Mouse (Mus musculus): ENCODE results near the gene March6. TPM values are rescaled to one million over a fixed set of nuclear protein-coding genes. Genes with fewer than 3 reads are reported as not detected.
A peak's percentile ranks its signal among the peaks of the same experiment; 100 is the strongest.

Gene March6
- polyA plus RNA-seq, 1 experiment from 2014 or later = 15.4 TPM

- Histone ChIP-seq H3K4me1 (replicated peaks; ENCODE audit: control insufficient read depth, insufficient read depth, low read length) (no peaks in the 10 kb centered on the region), H3K27me3 (replicated peaks; ENCODE audit: control insufficient read depth, insufficient read depth, low read length) (no peaks in the 10 kb centered on the region), H3K4me2 (replicated peaks; ENCODE audit: low read depth) (peak overlapping the region; percentile 81), H3K4me3 (ENCODE audit: low read depth, low read length) (peak overlapping the region; percentile 91), H3K9me3 (ENCODE audit: control insufficient read depth) (no peaks in the 10 kb centered on the region), H3K9ac (ENCODE audit: low read depth, low read length) (peak overlapping the region; percentile 98; the same call in 1 of the 2 replicates), H3K27ac (ENCODE audit: low read depth, low read length) (no peak overlapping the region), H3K36me3 (ENCODE audit: control insufficient read depth, insufficient read depth) (no peaks in the 10 kb centered on the region)
- 21% methylated on average over 6 of the region's 6 CpGs for WGBS
- ATAC-seq = no peak
- no peak for TF ChIP-seq CTCF (IDR thresholded peaks at IDR 0.05; ENCODE audit: low read depth)
Observed at GRCm38 (mm10) chr15:31529103-31529502, 1.8 kb downstream of the March6 start.

GRCm38 (mm10) chr15:31528477-31528876, 2.4 kb downstream of the March6 start:
- Histone ChIP-seq H3K27me3 (replicated peaks; ENCODE audit: control insufficient read depth, insufficient read depth, low read length) (no peaks in the 10 kb centered on the region), H3K4me3 (ENCODE audit: low read depth, low read length) (no peak overlapping the region), H3K9me3 (ENCODE audit: control insufficient read depth) (no peaks in the 10 kb centered on the region), H3K27ac (ENCODE audit: low read depth, low read length) (no peak overlapping the region), H3K9ac (ENCODE audit: low read depth, low read length) (no peak overlapping the region), H3K4me1 (replicated peaks; ENCODE audit: control insufficient read depth, insufficient read depth, low read length) (no peaks in the 10 kb centered on the region), H3K36me3 (ENCODE audit: control insufficient read depth, insufficient read depth) (no peaks in the 10 kb centered on the region), H3K4me2 (replicated peaks; ENCODE audit: low read depth) (no peak overlapping the region)
- TF ChIP-seq CTCF (IDR thresholded peaks at IDR 0.05; ENCODE audit: low read depth) = no peak
- WGBS = 82% methylated on average over 4 of the region's 4 CpGs
- ATAC-seq = no peak

DNA sequence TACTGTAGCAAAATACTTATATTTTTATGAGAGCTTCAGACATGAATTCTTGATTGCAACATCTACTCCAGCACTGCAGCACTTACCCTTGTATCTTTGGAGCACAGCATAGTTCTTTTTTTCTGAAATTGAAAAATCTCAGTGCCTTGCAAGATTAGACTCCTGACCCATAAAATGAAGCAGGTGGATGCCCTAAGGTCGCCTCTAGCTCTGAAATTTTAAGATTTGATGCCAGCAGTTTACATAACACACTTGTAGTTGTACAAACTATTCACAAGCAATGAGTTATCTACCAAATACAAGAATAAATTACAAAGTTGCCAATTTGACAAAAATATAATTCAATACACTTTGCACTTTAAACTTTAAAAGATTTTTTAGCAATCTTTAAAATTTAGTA, 4.4 kb downstream of the March6 start:
- no peak for ATAC-seq

GRCm38 (mm10) chr15:31519000-31519399, 11.9 kb downstream of the March6 start:
- Histone ChIP-seq H3K9ac (ENCODE audit: low read depth, low read length) (no peak overlapping the region), H3K36me3 (ENCODE audit: control insufficient read depth, insufficient read depth) (no peaks in the 10 kb centered on the region), H3K4me3 (ENCODE audit: low read depth, low read length) (no peak overlapping the region), H3K4me2 (replicated peaks; ENCODE audit: low read depth) (no peak overlapping the region), H3K9me3 (ENCODE audit: control insufficient read depth) (no peaks in the 10 kb centered on the region), H3K27me3 (replicated peaks; ENCODE audit: control insufficient read depth, insufficient read depth, low read length) (no peaks in the 10 kb centered on the region), H3K27ac (ENCODE audit: low read depth, low read length) (no peak overlapping the region), H3K4me1 (replicated peaks; ENCODE audit: control insufficient read depth, insufficient read depth, low read length) (no peaks in the 10 kb centered on the region)
- 75% methylated on average over 5 of the region's 5 CpGs for WGBS
- TF ChIP-seq CTCF (IDR thresholded peaks at IDR 0.05; ENCODE audit: low read depth) = no peak
- no peak for ATAC-seq

More for the DNA sequence above, 4.4 kb downstream of the March6 start:
- Histone ChIP-seq H3K36me3 (ENCODE audit: control insufficient read depth, insufficient read depth) (no peaks in the 10 kb centered on the region), H3K4me3 (ENCODE audit: low read depth, low read length) (no peak overlapping the region), H3K9me3 (ENCODE audit: control insufficient read depth) (no peaks in the 10 kb centered on the region), H3K27ac (ENCODE audit: low read depth, low read length) (no peak overlapping the region), H3K9ac (ENCODE audit: low read depth, low read length) (no peak overlapping the region), H3K27me3 (replicated peaks; ENCODE audit: control insufficient read depth, insufficient read depth, low read length) (no peaks in the 10 kb centered on the region), H3K4me1 (replicated peaks; ENCODE audit: control insufficient read depth, insufficient read depth, low read length) (no peaks in the 10 kb centered on the region), H3K4me2 (replicated peaks; ENCODE audit: low read depth) (no peak overlapping the region)
- 91% methylated on average over 1 of the region's 1 CpGs for WGBS
- no peak for TF ChIP-seq CTCF (IDR thresholded peaks at IDR 0.05; ENCODE audit: low read depth)

GRCm38 (mm10) chr15:31518371-31518770, 12.5 kb downstream of the March6 start:
- no peak for TF ChIP-seq CTCF (IDR thresholded peaks at IDR 0.05; ENCODE audit: low read depth)
- ATAC-seq = no peak
- Histone ChIP-seq H3K9me3 (ENCODE audit: control insufficient read depth) (no peaks in the 10 kb centered on the region), H3K4me3 (ENCODE audit: low read depth, low read length) (no peak overlapping the region), H3K27me3 (replicated peaks; ENCODE audit: control insufficient read depth, insufficient read depth, low read length) (no peaks in the 10 kb centered on the region), H3K4me1 (replicated peaks; ENCODE audit: control insufficient read depth, insufficient read depth, low read length) (no peaks in the 10 kb centered on the region), H3K9ac (ENCODE audit: low read depth, low read length) (no peak overlapping the region), H3K27ac (ENCODE audit: low read depth, low read length) (no peak overlapping the region), H3K4me2 (replicated peaks; ENCODE audit: low read depth) (no peak overlapping the region), H3K36me3 (ENCODE audit: control insufficient read depth, insufficient read depth) (no peaks in the 10 kb centered on the region)
- 63% methylated on average over 2 of the region's 2 CpGs for WGBS

DNA sequence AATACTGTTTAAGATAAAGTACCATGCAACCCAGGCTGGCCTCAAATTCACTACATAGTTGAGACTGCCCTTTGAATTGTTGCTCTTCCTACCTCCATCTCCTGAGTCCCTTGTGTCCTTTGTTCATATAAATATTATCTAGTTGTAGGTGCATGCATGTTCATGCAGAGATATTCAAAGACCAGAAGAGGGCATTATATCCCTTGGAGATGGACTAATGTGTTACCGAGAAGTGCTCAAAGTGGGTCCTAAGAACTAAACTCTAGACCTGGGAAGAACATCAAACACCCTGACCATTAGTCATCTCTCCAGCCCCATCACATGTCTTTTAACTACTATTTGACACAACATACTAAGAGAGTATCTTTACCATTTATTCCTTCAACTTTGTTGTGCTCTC, 13.7 kb downstream of the March6 start:
- Histone ChIP-seq H3K9ac (ENCODE audit: low read depth, low read length) (no peak overlapping the region), H3K9me3 (ENCODE audit: control insufficient read depth) (no peaks in the 10 kb centered on the region), H3K4me3 (ENCODE audit: low read depth, low read length) (no peak overlapping the region), H3K4me1 (replicated peaks; ENCODE audit: control insufficient read depth, insufficient read depth, low read length) (no peaks in the 10 kb centered on the region), H3K27me3 (replicated peaks; ENCODE audit: control insufficient read depth, insufficient read depth, low read length) (no peaks in the 10 kb centered on the region), H3K4me2 (replicated peaks; ENCODE audit: low read depth) (no peak overlapping the region), H3K36me3 (ENCODE audit: control insufficient read depth, insufficient read depth) (no peaks in the 10 kb centered on the region), H3K27ac (ENCODE audit: low read depth, low read length) (no peak overlapping the region)
- 64% methylated on average over 1 of the region's 1 CpGs for WGBS
- ATAC-seq = peak; percentile 51
- TF ChIP-seq CTCF (IDR thresholded peaks at IDR 0.05; ENCODE audit: low read depth) = peak; percentile 63

GRCm38 (mm10) chr15:31511795-31512194, 19.1 kb downstream of the March6 start:
- no peak for TF ChIP-seq CTCF (IDR thresholded peaks at IDR 0.05; ENCODE audit: low read depth)

More at GRCm38 (mm10) chr15:31511795-31512194, 19.1 kb downstream of the March6 start:
- Histone ChIP-seq H3K36me3 (ENCODE audit: control insufficient read depth, insufficient read depth) (no peaks in the 10 kb centered on the region), H3K4me1 (replicated peaks; ENCODE audit: control insufficient read depth, insufficient read depth, low read length) (no peaks in the 10 kb centered on the region), H3K27ac (ENCODE audit: low read depth, low read length) (no peak overlapping the region), H3K9me3 (ENCODE audit: control insufficient read depth) (no peaks in the 10 kb centered on the region), H3K4me3 (ENCODE audit: low read depth, low read length) (no peak overlapping the region), H3K27me3 (replicated peaks; ENCODE audit: control insufficient read depth, insufficient read depth, low read length) (no peaks in the 10 kb centered on the region), H3K9ac (ENCODE audit: low read depth, low read length) (no peak overlapping the region), H3K4me2 (replicated peaks; ENCODE audit: low read depth) (no peak overlapping the region)
- 92% methylated on average over 1 of the region's 1 CpGs for WGBS
- no peak for ATAC-seq

Data from intestine, postnatal 0 days (tissue).